10 mouse cellular contexts compared by ENCODE assay signal in the genomic region with DNA sequence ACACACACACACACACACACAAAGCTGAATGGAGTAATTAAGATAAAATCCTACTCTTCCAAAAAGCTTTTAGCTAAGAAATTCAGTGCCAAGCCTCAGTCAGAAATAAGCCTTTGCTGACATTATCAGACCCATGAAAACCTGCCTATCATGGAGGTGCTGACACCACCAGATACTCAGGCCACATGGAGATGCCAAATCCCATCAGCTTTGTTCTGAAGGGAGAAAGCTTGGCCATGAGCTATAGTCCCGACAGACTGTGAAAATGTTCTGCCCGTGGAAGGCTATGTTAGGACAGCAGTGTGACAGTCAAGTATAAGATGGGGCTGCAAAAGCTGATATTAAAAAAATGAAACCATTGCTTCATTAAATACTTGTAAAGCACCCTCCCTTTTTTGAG. TPM values are rescaled to one million over a fixed set of nuclear protein-coding genes. Genes with fewer than 3 reads are reported as not detected.
DNase-seq lines count a peak whose midpoint lies in the region; ATAC-seq and TF ChIP-seq lines count a peak whose summit lies in the region.
"Had no signal": no experiment of that assay in that cellular context is flagged by ENCODE, and none has a peak within 500 bp of the region (broad histone marks: within the 10 kb centered on the region; RNA-seq: fewer than 3 reads in every experiment).

No protein-coding gene starts in this region.

- H3K4me3 ChIP-seq in hindbrain, embryonic 12.5 days = no peak overlapping the region
- H3K4me3 ChIP-seq in hindbrain, embryonic 10.5 days = no peak overlapping the region
- H3K4me3 ChIP-seq in MEL (ENCODE audit: control insufficient read depth in 1 of 2, insufficient read depth in 1 of 2, low read depth in 2 of 2, low read length in 2 of 2) = no peak overlapping the region
- H3K4me3 ChIP-seq in bone marrow, adult 2 months (replicated peaks; ENCODE audit: control insufficient read depth, low read depth, low read length) = no peak overlapping the region
- no peak overlapping the region for H3K4me3 ChIP-seq in liver, embryonic 12.5 days
- H3K4me3 ChIP-seq: gastrocnemius, adult 2 months had no signal

- no peak overlapping the region for H3K4me2 ChIP-seq in hindbrain, embryonic 12.5 days (replicated peaks)
- H3K4me2 ChIP-seq in liver, embryonic 12.5 days = no peak overlapping the region
- H3K4me2 ChIP-seq: midbrain, embryonic 11.5 days had no signal

- no peaks in the 10 kb centered on the region for H3K4me1 ChIP-seq in hindbrain, embryonic 12.5 days
- peaks cover 12% of the 10 kb centered on the region for H3K4me1 ChIP-seq in hindbrain, embryonic 10.5 days (replicated peaks)
- H3K4me1 ChIP-seq in MEL (ENCODE audit: control insufficient read depth in 1 of 2, insufficient read depth in 2 of 2, low read length in 2 of 2) = peaks cover 7 to 23% of the 10 kb centered on the region in 2 experiments
- peaks cover 6% of the 10 kb centered on the region for H3K4me1 ChIP-seq in bone marrow, adult 2 months (ENCODE audit: control insufficient read depth, insufficient read depth, low read length)
- H3K4me1 ChIP-seq in liver, embryonic 12.5 days = peaks cover 85% of the 10 kb centered on the region

- no peaks in the 10 kb centered on the region for H3K9me3 ChIP-seq in hindbrain, embryonic 12.5 days (replicated peaks)
- H3K9me3 ChIP-seq in hindbrain, embryonic 10.5 days = no peaks in the 10 kb centered on the region
- no peaks in the 10 kb centered on the region for H3K9me3 ChIP-seq in MEL (replicated peaks; ENCODE audit: insufficient read depth, low read length)
- H3K9me3 ChIP-seq in liver, embryonic 12.5 days (replicated peaks) = no peaks in the 10 kb centered on the region

- H3K36me3 ChIP-seq in hindbrain, embryonic 12.5 days = no peaks in the 10 kb centered on the region
- H3K36me3 ChIP-seq in hindbrain, embryonic 10.5 days = no peaks in the 10 kb centered on the region
- H3K36me3 ChIP-seq in MEL (ENCODE audit: control insufficient read depth in 1 of 2, insufficient read depth in 2 of 2, low read length in 2 of 2) = peaks cover 0 to 19% of the 10 kb centered on the region in 2 experiments; a peak in 2 of 4 replicates
- no peaks in the 10 kb centered on the region for H3K36me3 ChIP-seq in liver, embryonic 12.5 days

- H3K27ac ChIP-seq in hindbrain, embryonic 12.5 days = 0 out of 2 replicates have a peak overlapping the region, but pooled peaks have one; percentile 62
- H3K27ac ChIP-seq in hindbrain, embryonic 10.5 days = no peak overlapping the region
- H3K27ac ChIP-seq in MEL (ENCODE audit: control insufficient read depth, low read depth, low read length) = no peak overlapping the region
- H3K27ac ChIP-seq in bone marrow, adult 2 months (ENCODE audit: control insufficient read depth, insufficient read depth, low read depth, low read length, poor library complexity) = 0 out of 2 replicates have a peak overlapping the region, but pooled peaks have one; percentile 23
- H3K27ac ChIP-seq in liver, embryonic 12.5 days = peak overlapping the region; percentile 99

- no peak for TF ChIP-seq RAD21 in MEL (IDR thresholded peaks at IDR 0.05; ENCODE audit: low read depth, low read length)

- H3K27me3 ChIP-seq in hindbrain, embryonic 12.5 days = no peaks in the 10 kb centered on the region
- no peaks in the 10 kb centered on the region for H3K27me3 ChIP-seq in hindbrain, embryonic 10.5 days (ENCODE audit: insufficient read depth, poor library complexity, severe bottlenecking)
- H3K27me3 ChIP-seq in MEL (ENCODE audit: control insufficient read depth in 1 of 2, insufficient read depth in 2 of 2, low read length in 2 of 2) = no peaks in the 10 kb centered on the region; a peak in 1 of 4 replicates
- H3K27me3 ChIP-seq in liver, embryonic 12.5 days (replicated peaks) = no peaks in the 10 kb centered on the region

- DNase-seq in hindbrain, embryonic 10.5 days (ENCODE audit: low spot score) = no peak
- DNase-seq in MEL (ENCODE audit: low read depth, low spot score) = peak; percentile 13
- DNase-seq in gastrocnemius, postnatal 4 days (ENCODE audit: low spot score in 2 of 2) = no peak
- no peak for DNase-seq in cerebellum, adult 9-11 months
- DNase-seq: adrenal gland, postnatal 14 days had no signal

- TF ChIP-seq CTCF in MEL (IDR thresholded peaks at IDR 0.05 in 2 of 3, conservative IDR thresholded peaks at IDR 0.05 in 1 of 3; ENCODE audit: control insufficient read depth in 1 of 3, insufficient read depth in 1 of 3, low read depth in 2 of 3, low read length in 3 of 3, poor library complexity in 1 of 3, severe bottlenecking in 1 of 3) = no peak
- no peak for TF ChIP-seq CTCF in bone marrow, adult 2 months (IDR thresholded peaks at IDR 0.05; ENCODE audit: control insufficient read depth, insufficient read depth, low read length)

- no peak for TF ChIP-seq POLR2A in MEL (IDR thresholded peaks at IDR 0.05; ENCODE audit: control insufficient read depth in 1 of 2, insufficient read depth in 1 of 2, low read depth in 1 of 2, low read length in 2 of 2, poor library complexity in 1 of 2)
- no peak for TF ChIP-seq POLR2A in bone marrow, adult 2 months (IDR thresholded peaks at IDR 0.05; ENCODE audit: borderline replicate concordance, control insufficient read depth, low read depth, low read length)

- no peaks in the 10 kb centered on the region for H3K79me2 ChIP-seq in MEL (ENCODE audit: control insufficient read depth, insufficient read depth, low read length, poor library complexity)

- TF ChIP-seq EP300 in MEL (IDR thresholded peaks at IDR 0.05; ENCODE audit: low read depth in 1 of 2, low read length in 2 of 2) = no peak

- ATAC-seq in hindbrain, embryonic 12.5 days (ENCODE audit: low FRiP score) = no peak
- ATAC-seq in liver, embryonic 12.5 days = no peak

- 80% methylated on average over 2 of the region's 2 CpGs for WGBS in hindbrain, embryonic 12.5 days
- 88% methylated on average over 2 of the region's 2 CpGs for WGBS in hindbrain, embryonic 10.5 days
- WGBS in bone marrow, adult 2 months = 71% methylated on average over 2 of the region's 2 CpGs
- 47% methylated on average over 2 of the region's 2 CpGs for WGBS in liver, embryonic 12.5 days (ENCODE audit: insufficient replicate concordance)

- H3K9ac ChIP-seq in hindbrain, embryonic 12.5 days = no peak overlapping the region
- H3K9ac ChIP-seq in MEL (ENCODE audit: control insufficient read depth, low read depth, low read length, poor library complexity, severe bottlenecking) = no peak overlapping the region
- peak overlapping the region; percentile 73 for H3K9ac ChIP-seq in liver, embryonic 12.5 days

TF ChIP-seq in MEL, 35 proteins besides CTCF, POLR2A, EP300 and RAD21:
- TF ChIP-seq BHLHE40 (IDR thresholded peaks at IDR 0.05; ENCODE audit: borderline replicate concordance, low read depth, low read length) (no peak), GABPA (IDR thresholded peaks at IDR 0.05; ENCODE audit: low read depth, low read length) (no peak), TAL1 (IDR thresholded peaks at IDR 0.05; ENCODE audit: low read length) (no peak), NELFE (IDR thresholded peaks at IDR 0.05; ENCODE audit: low read depth, low read length) (no peak), UBTF (IDR thresholded peaks at IDR 0.05; ENCODE audit: borderline replicate concordance, insufficient read depth, low read depth, low read length) (no peak), MAFK (IDR thresholded peaks at IDR 0.05; ENCODE audit: borderline replicate concordance, low read depth, low read length) (no peak), ZC3H11A (IDR thresholded peaks at IDR 0.05; ENCODE audit: low read depth, low read length) (no peak), MXI1 (IDR thresholded peaks at IDR 0.05; ENCODE audit: low read depth, low read length) (no peak), ZNF384 (IDR thresholded peaks at IDR 0.05; ENCODE audit: low read depth, low read length) (no peak), SIN3A (IDR thresholded peaks at IDR 0.05; ENCODE audit: low read length) (no peak), TBP (IDR thresholded peaks at IDR 0.05; ENCODE audit: low read depth, low read length) (no peak), SMC3 (IDR thresholded peaks at IDR 0.05; ENCODE audit: low read depth, low read length) (no peak), JUND (IDR thresholded peaks at IDR 0.05; ENCODE audit: low read depth, low read length) (no peak), USF1 (IDR thresholded peaks at IDR 0.05; ENCODE audit: low read depth, low read length) (no peak)

RNA-seq across cellular contexts. Expression of a gene that starts 19.5 kb away (rescaled TPM):
- 67.0 and 68.4 TPM in 2 replicates for polyA plus RNA-seq in hindbrain, embryonic 12.5 days (2016; fragmentation: Nextera tagmentation; extraction: Ambion mirVana)
- polyA plus RNA-seq in hindbrain, embryonic 10.5 days (2016; fragmentation: Nextera tagmentation; extraction: Ambion mirVana) = 58.1 and 66.3 TPM in 2 replicates
- total RNA-seq in MEL (2012; rRNA removed) = 30.5 and 38.8 TPM in 2 replicates
- 10 to 100 TPM in 1 of 2 experiments, not detected in 1; 31.5 TPM for polyA plus RNA-seq in MEL (2012; ENCODE audit: insufficient read depth in 1 of 2, insufficient read length in 2 of 2, low read depth in 1 of 2, low replicate concordance in 2 of 2, missing spikeins in 1 of 2)
- 92.1 and 108 TPM in 2 replicates for polyA plus RNA-seq in bone marrow, adult 2 months (2011; ENCODE audit: insufficient read depth, insufficient read length, low replicate concordance, missing spikeins)
- 108 and 113 TPM in 2 replicates for polyA plus RNA-seq in liver, embryonic 12.5 days (2016; fragmentation: Nextera tagmentation; extraction: Ambion mirVana)
- total RNA-seq in gastrocnemius, postnatal 4 days (2021) = 10 to 100 TPM; 17.8 to 19.0 TPM

Comparison
In these comparisons a context has a peak if more than half of its experiments do, and no peak if none do; other contexts are left out.
1. H3K27ac ChIP-seq: peak in hindbrain, embryonic 12.5 days (single experiment), bone marrow, adult 2 months (single experiment) and liver, embryonic 12.5 days (single experiment); none in hindbrain, embryonic 10.5 days (single experiment) and MEL (single experiment).